Mouse (Mus musculus) heart, adult 2 months (tissue): ENCODE data around the gene Osbp2. TPM values are rescaled to one million over a fixed set of nuclear protein-coding genes. Genes with fewer than 3 reads are reported as not detected.

ENCODE experiments used
- DNase-seq, 2 experiments: peaks; one replicate each; pipeline ENCODE4 v3.0.0; 2021
- H3K27ac ChIP-seq: fragments of 200-600 bp; 2 replicates; pipeline ENCODE4 v1.8.1; 2022
- H3K27me3 ChIP-seq: fragments of 200-500 bp; 2 replicates; pipeline ENCODE4 v1.6.1; 2012; ENCODE audit warnings: mild to moderate bottlenecking, low read length, inconsistent platforms, mixed read lengths; ENCODE audit not compliant: control insufficient read depth, insufficient read depth
- H3K36me3 ChIP-seq: fragments of 200-500 bp; 2 replicates; pipeline ENCODE4 v1.6.1; 2012; ENCODE audit warnings: low read length, inconsistent platforms; ENCODE audit not compliant: control insufficient read depth, insufficient read depth
- H3K4me1 ChIP-seq: fragments of 200-500 bp; 2 replicates; pipeline ENCODE4 v1.6.1; 2011; ENCODE audit warnings: low read length; ENCODE audit not compliant: control insufficient read depth, insufficient read depth
- H3K4me3 ChIP-seq: fragments of 200-600 bp; 2 replicates; pipeline ENCODE4 v1.8.1; 2022
- H3K79me2 ChIP-seq: fragments of 200-500 bp; replicated peaks from 2 replicates; pipeline ENCODE4 v1.6.1; 2012; ENCODE audit warnings: mild to moderate bottlenecking, inconsistent platforms, low read length, moderate library complexity, mixed read lengths; ENCODE audit not compliant: control insufficient read depth, insufficient read depth
- H3K9ac ChIP-seq: fragments of 200-500 bp; 2 replicates; pipeline ENCODE4 v1.6.1; 2012; ENCODE audit warnings: low read depth, mild to moderate bottlenecking, control low read depth, inconsistent platforms, low read length, mixed read lengths
- CTCF ChIP-seq: fragments of 200-600 bp; IDR thresholded peaks from 2 replicates; pipeline ENCODE4 v1.8.1; 2022; ENCODE audit warnings: antibody characterized with exemption, mild to moderate bottlenecking, moderate library complexity
- EP300 ChIP-seq: fragments of 200-500 bp; IDR thresholded peaks from 2 replicates; pipeline ENCODE4 v1.6.1; 2011; ENCODE audit warnings: low read depth, low read length, control low read depth; ENCODE audit not compliant: insufficient read depth
- POLR2A ChIP-seq: fragments of 200-500 bp; IDR thresholded peaks from 2 replicates; pipeline ENCODE4 v1.6.1; 2011; ENCODE audit warnings: mild to moderate bottlenecking, low read depth, low read length, control low read depth; ENCODE audit not compliant: insufficient read depth
- WGBS: fragments of 180-500 bp; shearing (Covaris S2); methylation state at CpG from one replicate; pipeline ENCODE4 v1.1.7; 2018; 5-methylcytosine and 5-hydroxymethylcytosine counted together
- intact Hi-C: fragments of 180-260 bp; cut with DNase I; formaldehyde crosslinking; loops from one replicate; pipeline ENCODE4 v1.15.1; 2025
- polyA plus RNA-seq: library from polyadenylated mRNA; depleted of rRNA; stranded (reverse); fragments of >200 nt; gene quantifications from 2 replicates; pipeline ENCODE4 v1.2.3, GENCODE M21; 2012
- total RNA-seq, 2 experiments: library from RNA; stranded (reverse); gene quantifications; 2 replicates each; pipeline ENCODE4 v1.2.3; 2021

Osbp2 gene
- total and polyA plus RNA-seq, 3 experiments, result 10.9 to 16.2 (median 12.9) TPM

DNA sequence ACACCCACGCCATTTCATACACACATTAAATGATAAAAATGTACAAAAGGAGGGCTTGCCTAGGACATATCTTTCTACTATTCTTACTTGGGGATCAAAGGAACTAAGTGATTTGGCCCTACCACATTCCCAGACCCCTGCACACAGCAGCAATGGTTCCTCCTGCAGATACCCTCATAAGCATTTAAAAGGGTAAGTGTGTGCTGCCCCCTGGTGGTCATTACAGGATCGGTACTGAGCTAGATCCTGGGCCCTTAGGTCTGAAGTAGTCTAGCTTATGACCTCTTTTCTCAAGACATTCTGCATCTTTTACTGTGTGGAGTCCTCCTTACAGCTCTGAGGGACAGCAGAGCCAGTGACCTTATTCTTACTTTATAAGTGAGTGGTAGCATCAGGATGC, 16.1 kb upstream of the Osbp2 start:
- Histone ChIP-seq H3K9ac (no peak overlapping the region), H3K27me3 (no peaks in the 10 kb centered on the region), H3K36me3 (no peaks in the 10 kb centered on the region), H3K79me2 (no peaks in the 10 kb centered on the region), H3K27ac (no peak overlapping the region), H3K4me3 (no peak overlapping the region), H3K4me1 (no peaks in the 10 kb centered on the region)
- intact Hi-C loops, result loop anchor here (2.0 to 5.0 kb wide), 2 partner anchors 71 to 168 kb away; no protein-coding TSS in a partner anchor
- 45% methylated on average over 2 of the region's 2 CpGs for WGBS
- TF ChIP-seq POLR2A, result no peak
- TF ChIP-seq CTCF, result peak; percentile 96; the same call in 1 of the 2 replicates
- peak; percentile 56 to 73 for DNase-seq

- Histone ChIP-seq H3K36me3 (no peaks in the 10 kb centered on the region), H3K27me3 (no peaks in the 10 kb centered on the region), H3K9ac (no peak overlapping the region), H3K4me1 (no peaks in the 10 kb centered on the region), H3K27ac (no peak overlapping the region), H3K79me2 (no peaks in the 10 kb centered on the region), H3K4me3 (no peak overlapping the region)
- intact Hi-C loops, result loop anchor here (5.0 kb wide), 1 partner anchor 166 kb away; no protein-coding TSS in a partner anchor
- no peak for DNase-seq
- no peak for TF ChIP-seq EP300
- TF ChIP-seq CTCF, result no peak
- TF ChIP-seq POLR2A, result no peak
- WGBS, result 63% methylated on average over 7 of the region's 7 CpGs
Observed at GRCm38 (mm10) chr11:3878660-3879059, 15.0 kb upstream of the Osbp2 start.

- no peak for DNase-seq
- Histone ChIP-seq H3K9ac (no peak overlapping the region), H3K79me2 (no peaks in the 10 kb centered on the region), H3K27me3 (no peaks in the 10 kb centered on the region), H3K36me3 (no peaks in the 10 kb centered on the region), H3K4me3 (no peak overlapping the region), H3K27ac (no peak overlapping the region), H3K4me1 (no peaks in the 10 kb centered on the region)
- 73% methylated on average over 6 of the region's 6 CpGs for WGBS
- no peak for TF ChIP-seq CTCF
- intact Hi-C loops, result loop anchor here (5.0 kb wide), 1 partner anchor 164 kb away; no protein-coding TSS in a partner anchor
Observed at GRCm38 (mm10) chr11:3876419-3876818, 12.7 kb upstream of the Osbp2 start.

DNA sequence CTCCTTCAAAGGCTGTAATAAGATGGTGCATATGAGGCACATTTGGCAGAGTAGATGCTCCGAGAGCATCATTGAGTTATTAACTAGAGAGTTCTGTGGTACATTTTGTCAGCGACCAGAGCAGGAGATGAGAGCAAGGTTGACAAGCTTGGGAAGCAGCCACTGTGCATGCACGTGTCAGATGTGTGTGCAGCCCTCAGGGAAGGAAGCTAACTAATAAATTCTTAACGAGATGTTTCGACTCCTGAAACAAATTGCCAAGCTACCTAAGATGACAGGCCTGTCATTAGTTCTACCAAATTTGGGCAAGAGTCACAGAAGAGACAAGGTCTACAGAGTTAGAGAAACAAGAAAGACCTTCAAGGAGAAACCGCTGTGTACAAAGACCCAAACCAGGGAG, 640 bp upstream of the Osbp2 start:
- Histone ChIP-seq H3K4me1 (no peaks in the 10 kb centered on the region; the same call in 1 of the 2 replicates), H3K27ac (0 out of 2 replicates have a peak overlapping the region, but pooled peaks have one; percentile 45), H3K79me2 (no peaks in the 10 kb centered on the region), H3K36me3 (no peaks in the 10 kb centered on the region), H3K4me3 (peak overlapping the region; percentile 40; the same call in 1 of the 2 replicates), H3K27me3 (no peaks in the 10 kb centered on the region), H3K9ac (no peak overlapping the region)
- no peak for TF ChIP-seq POLR2A
- no peak for TF ChIP-seq EP300
- TF ChIP-seq CTCF, result no peak
- intact Hi-C loops, result no loop called here
- DNase-seq, result no peak
- WGBS, result 45% methylated on average over 6 of the region's 6 CpGs

GRCm38 (mm10) chr11:3862661-3863453, 846 bp downstream of the Osbp2 start:
- Histone ChIP-seq H3K36me3 (no peaks in the 10 kb centered on the region), H3K4me1 (no peaks in the 10 kb centered on the region; the same call in 1 of the 2 replicates), H3K27ac (no peak overlapping the region; the same call in 1 of the 2 replicates), H3K27me3 (no peaks in the 10 kb centered on the region), H3K9ac (peak overlapping the region; percentile 49; the same call in 1 of the 2 replicates), H3K79me2 (no peaks in the 10 kb centered on the region), H3K4me3 (peak overlapping the region; percentile 40)
- intact Hi-C loops, result no loop called here
- DNase-seq, result no peak
- TF ChIP-seq EP300 (no peak), CTCF (0 out of 2 replicates have a peak, but pooled peaks have one; percentile 17), POLR2A (no peak)
- WGBS, result 64% methylated on average over 19 of the region's 19 CpGs

DNA sequence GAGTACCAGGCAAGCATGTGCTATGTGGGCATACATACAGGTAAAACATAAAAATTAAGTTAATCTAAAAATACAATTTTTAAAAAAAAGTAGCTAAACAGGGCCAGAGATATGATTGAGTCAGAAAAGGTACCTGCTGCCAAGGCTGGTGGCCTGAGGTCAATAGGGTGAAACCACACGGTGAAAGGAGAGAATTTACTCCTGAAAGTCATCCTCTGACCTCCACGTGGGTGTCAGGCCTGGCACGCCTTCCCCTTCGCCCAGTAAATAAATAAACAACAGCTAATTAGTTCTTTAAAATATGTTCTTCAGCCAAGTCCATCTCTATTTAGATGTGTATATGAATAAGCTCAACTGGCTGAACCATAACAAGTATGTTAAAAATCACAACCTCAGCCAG, 3.3 kb downstream of the Osbp2 start:
- Histone ChIP-seq H3K4me1 (no peaks in the 10 kb centered on the region; the same call in 1 of the 2 replicates), H3K4me3 (no peak overlapping the region), H3K27ac (no peak overlapping the region), H3K79me2 (no peaks in the 10 kb centered on the region), H3K36me3 (no peaks in the 10 kb centered on the region), H3K9ac (no peak overlapping the region), H3K27me3 (no peaks in the 10 kb centered on the region)
- no peak for DNase-seq
- TF ChIP-seq CTCF, result no peak
- no peak for TF ChIP-seq POLR2A
- no peak for TF ChIP-seq EP300
- intact Hi-C loops, result no loop called here
- 65% methylated on average over 4 of the region's 4 CpGs for WGBS
